Mouse (Mus musculus) adrenal gland, adult (tissue): ENCODE data around the gene Prrx2.
A peak's percentile ranks its signal among the peaks of the same experiment; 100 is the strongest.

Experiments used
- DNase-seq, 2 experiments: peaks; one replicate each; pipeline ENCODE4 v3.0.0; 2022 to 2023; ENCODE audit warnings: low spot score in 1 of 2; ENCODE audit not compliant: inconsistent age in 2 of 2

Prrx2 gene

GRCm38 (mm10) chr2:30822460-30822859 lies 12.3 kb upstream of the Prrx2 start:
- DNase-seq: no peak

GRCm38 (mm10) chr2:30823385-30824153 lies 11.2 kb upstream of the Prrx2 start:
- DNase-seq: peak; percentile 45 to 69

- peak; percentile 60 to 84 for DNase-seq
Observed at GRCm38 (mm10) chr2:30826825-30827748, 7.7 kb upstream of the Prrx2 start.

- peak; percentile 94 to 99 for DNase-seq
Observed at GRCm38 (mm10) chr2:30827749-30828475, 6.9 kb upstream of the Prrx2 start.

GRCm38 (mm10) chr2:30829315-30829714 lies 5.5 kb upstream of the Prrx2 start:
- DNase-seq: peak; percentile 46 to 70

- no peak for DNase-seq
Observed at GRCm38 (mm10) chr2:30830283-30830795, 4.4 kb upstream of the Prrx2 start, which contains the start of gene Asb6. Asb6 (minus strand) TSS chr2:30830333.

- DNase-seq: no peak
Observed at GRCm38 (mm10) chr2:30833644-30834043, 1.1 kb upstream of the Prrx2 start.

GRCm38 (mm10) chr2:30836238-30836990 lies 1.6 kb downstream of the Prrx2 start:
- peak in 1 of 2 experiments; percentile 25 for DNase-seq

- DNase-seq: no peak
Observed at GRCm38 (mm10) chr2:30842615-30843014, 7.8 kb downstream of the Prrx2 start.

- peak; percentile 36 to 59 for DNase-seq
Observed at GRCm38 (mm10) chr2:30845152-30846070, 10.6 kb downstream of the Prrx2 start.

GRCm38 (mm10) chr2:30846236-30846635 lies 11.5 kb downstream of the Prrx2 start:
- no peak for DNase-seq

- DNase-seq: no peak
Observed at GRCm38 (mm10) chr2:30846723-30847122, 12.0 kb downstream of the Prrx2 start.

GRCm38 (mm10) chr2:30848184-30848583 lies 13.4 kb downstream of the Prrx2 start:
- DNase-seq: no peak

- DNase-seq: no peak
Observed at GRCm38 (mm10) chr2:30850581-30850980, 15.8 kb downstream of the Prrx2 start.

GRCm38 (mm10) chr2:30852771-30853313 lies 18.1 kb downstream of the Prrx2 start:
- no peak for DNase-seq

GRCm38 (mm10) chr2:30857076-30857475 lies 22.3 kb downstream of the Prrx2 start:
- DNase-seq: no peak

GRCm38 (mm10) chr2:30859782-30860181 lies 25.0 kb downstream of the Prrx2 start:
- DNase-seq: no peak

- DNase-seq: no peak
Observed at GRCm38 (mm10) chr2:30862081-30862480, 27.3 kb downstream of the Prrx2 start.

- peak; percentile 46 to 71 for DNase-seq
Observed at GRCm38 (mm10) chr2:30863574-30863973, 28.8 kb downstream of the Prrx2 start.
